Mouse (Mus musculus) layer of hippocampus, postnatal 36 days (tissue): Measurements from ENCODE around the gene Ipmk. TPM values are rescaled to one million over a fixed set of nuclear protein-coding genes. Genes with fewer than 3 reads are reported as not detected.
"Not testable (repeated sequence)": the region's sequence is repeated elsewhere in the genome, so short reads cannot be mapped to it uniquely, and the experiment has no call there.

ENCODE experiments used
- DNase-seq, 2 experiments: peaks; one replicate each; pipeline ENCODE4 v3.0.0; 2022
- total RNA-seq, 2 experiments: library from RNA; stranded (reverse); gene quantifications; 2 replicates each; pipeline ENCODE4 v1.2.3; 2021

The Ipmk gene
- total RNA-seq, 2 experiments from 2014 or later: 41.5 to 43.3 TPM

DNA sequence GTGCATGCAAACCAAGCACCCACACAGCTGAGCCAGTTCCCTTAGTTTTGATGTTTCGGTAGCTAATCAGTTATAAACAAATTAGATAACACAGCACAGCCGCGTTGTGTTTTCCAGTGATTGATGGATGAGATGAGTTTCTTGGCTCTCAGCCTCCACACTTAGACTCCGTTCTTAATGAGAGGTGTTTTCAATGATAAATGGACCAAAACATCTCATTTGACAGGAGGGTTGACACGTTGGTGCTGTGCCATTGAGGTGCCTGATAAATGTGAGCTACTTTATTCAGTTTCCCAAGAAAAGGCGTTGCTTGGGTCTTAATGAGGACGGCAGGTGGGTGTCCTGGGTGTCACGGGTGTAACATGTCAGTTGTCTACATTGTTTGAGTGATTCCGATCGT is 79.8 kb downstream of the Ipmk start:
- DNase-seq: no peak

DNA sequence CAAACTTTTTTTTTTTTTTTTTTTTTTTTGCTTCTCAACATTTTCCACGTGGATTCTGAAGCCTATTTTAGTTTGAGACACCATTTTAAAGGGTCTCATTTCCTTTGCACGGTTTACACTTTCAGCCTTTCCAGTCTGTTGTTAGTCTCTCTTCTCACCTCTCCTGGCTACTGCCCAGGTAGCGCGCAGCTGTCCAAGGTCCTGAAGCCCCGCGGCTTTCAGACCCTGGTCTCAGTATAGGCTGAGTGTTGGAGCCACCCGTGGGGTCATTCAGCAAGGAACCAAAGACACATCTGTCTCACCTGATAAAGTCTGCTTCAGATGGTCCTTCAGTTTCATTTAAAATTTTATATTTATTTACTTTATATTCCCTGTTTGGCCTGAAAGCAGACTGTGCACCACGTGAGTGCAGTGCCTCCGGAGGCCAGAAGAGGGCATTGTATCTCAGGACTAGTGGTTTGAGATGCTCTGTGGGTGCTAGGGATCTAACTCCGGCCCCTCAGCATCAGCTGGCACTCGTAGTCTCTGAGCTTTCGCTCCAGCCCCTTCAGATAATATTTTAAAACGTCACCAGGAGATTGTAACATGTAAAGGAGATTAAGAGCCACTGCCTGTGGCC is 80.8 kb downstream of the Ipmk start:
- no peak for DNase-seq

DNA sequence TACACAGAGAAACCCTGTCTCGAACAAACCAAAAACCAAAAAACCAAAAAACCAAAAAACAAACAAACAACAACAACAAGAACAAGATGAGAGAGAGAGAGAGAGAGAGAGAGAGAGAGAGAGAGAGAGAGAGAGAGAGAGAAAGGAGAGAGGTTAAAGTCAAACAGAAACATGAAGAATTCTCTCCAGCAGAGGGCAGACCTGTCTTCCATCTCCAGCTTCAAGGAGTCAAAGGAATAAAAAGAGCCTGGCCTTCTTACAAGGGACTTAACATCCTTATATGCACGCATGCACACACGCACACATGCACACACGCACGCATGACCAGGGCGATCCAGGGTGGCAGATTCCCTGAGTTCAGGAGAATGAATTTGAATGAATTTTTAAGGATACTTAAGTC is 83.1 kb downstream of the Ipmk start:
- no peak for DNase-seq

DNA sequence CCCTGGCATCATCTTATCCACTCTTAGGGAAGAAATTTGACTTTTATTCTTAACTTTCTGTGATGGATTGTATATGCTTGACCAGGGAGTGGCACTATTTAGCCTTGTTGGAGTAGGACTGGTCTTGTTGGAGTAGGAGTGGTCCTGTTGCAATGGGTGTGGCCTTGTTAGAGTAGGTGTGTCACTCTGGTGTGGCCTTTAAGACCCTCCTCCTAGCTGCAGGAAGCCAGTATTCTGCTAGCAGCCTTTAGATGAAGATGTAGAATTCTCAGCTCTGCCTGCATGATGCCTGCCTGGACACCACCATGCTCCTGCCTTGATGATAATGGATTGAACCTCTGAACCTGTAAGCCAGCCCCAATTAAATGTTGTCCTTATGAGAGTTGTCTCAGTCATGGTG is 95.5 kb downstream of the Ipmk start:
- no peak for DNase-seq

DNA sequence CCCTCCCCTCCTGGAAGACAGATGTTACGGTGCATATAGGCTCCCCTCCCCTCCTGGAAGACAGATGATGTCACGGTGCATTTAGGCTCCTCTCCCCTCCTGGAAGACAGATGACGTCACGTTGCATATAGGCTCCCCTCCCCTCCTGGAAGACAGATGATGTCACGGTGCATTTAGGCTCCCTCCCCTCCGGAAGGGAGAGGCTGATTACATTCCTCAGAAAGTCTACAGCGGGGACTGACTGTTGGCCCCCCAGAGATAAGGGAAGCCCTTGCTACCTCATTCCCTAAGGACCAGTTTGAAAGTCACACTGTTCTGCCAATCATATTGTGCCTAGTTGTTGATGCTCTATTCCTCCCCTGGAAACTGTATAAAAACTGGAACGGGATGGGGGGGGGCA is 100.1 kb downstream of the Ipmk start:
- no peak for DNase-seq

DNA sequence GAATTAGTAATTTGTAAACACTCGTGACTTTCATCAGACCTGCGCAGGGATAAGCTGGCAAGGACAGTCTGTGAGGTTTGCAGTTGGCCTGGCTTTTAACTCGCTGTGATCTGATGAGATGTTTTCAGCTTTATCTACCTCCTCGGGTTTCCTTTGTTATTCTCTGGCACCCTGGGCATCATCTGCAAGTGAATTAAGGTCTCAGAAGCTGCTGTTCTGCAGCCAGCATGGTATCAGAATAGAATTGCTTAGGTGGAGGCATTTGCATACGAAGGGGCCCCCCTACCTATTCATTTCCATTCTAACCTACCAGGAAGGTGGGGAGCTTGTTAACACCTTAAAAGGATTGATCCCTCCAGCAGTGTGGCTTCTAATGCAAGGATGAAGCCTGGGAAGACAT is 100.7 kb downstream of the Ipmk start:
- DNase-seq: no peak

DNA sequence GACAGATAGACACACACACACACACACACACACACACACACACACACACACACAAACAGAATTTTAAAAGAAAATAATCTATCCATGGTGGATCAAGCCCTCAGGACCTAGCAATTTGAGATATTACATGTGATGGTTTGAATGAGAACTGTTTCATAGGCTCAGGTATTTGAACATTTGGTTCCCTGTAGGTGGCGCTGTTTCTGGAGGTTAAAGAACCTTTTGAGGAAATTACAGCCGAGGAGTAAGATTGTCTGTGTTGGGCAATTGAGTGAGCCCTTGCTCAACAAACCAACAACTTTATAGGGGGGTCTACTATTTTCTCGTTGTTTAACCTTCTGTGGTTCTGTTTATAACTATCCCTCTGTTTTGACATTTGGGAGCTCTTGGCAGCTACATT is 107.8 kb downstream of the Ipmk start:
- no peak for DNase-seq

DNA sequence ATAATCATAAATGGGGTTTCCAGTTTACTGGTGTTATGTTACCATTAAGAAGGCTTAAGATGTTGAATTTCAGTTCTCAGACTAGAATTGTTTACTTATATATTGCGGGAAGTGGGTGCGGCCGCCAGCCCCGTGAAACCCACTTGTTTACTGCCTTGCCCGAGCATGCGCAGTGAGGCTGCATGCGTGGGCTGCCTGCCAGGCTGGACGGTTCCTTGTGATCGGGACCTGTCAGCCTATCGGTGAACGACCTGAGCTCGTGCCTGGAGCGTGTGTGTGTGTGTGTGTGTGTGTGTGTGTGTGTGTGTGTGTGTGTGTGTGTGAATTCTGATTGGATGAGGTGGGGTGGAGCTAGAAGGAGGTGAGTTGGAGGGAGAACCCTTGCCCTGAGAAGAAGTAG is 114.8 kb downstream of the Ipmk start:
- not testable (repeated sequence) for DNase-seq

DNA sequence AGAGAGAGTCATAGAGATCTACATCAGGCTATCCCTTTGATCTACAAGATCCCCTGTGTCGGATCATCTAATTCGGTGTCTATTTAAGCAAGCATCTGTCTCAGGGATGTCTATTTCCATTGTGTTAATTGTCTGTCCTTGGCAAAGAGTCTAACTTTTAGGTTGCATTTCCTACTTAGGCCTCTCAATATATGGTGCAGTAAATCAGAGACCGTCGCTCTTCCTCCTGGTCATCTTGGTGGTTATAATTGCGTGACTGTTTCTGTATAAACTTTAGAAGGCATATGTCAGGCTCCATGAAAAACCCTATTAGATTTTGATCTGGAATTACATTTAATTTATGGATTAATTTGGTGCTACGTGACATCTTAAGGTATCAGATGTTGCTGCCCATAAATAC is 116.9 kb downstream of the Ipmk start:
- DNase-seq: no peak

DNA sequence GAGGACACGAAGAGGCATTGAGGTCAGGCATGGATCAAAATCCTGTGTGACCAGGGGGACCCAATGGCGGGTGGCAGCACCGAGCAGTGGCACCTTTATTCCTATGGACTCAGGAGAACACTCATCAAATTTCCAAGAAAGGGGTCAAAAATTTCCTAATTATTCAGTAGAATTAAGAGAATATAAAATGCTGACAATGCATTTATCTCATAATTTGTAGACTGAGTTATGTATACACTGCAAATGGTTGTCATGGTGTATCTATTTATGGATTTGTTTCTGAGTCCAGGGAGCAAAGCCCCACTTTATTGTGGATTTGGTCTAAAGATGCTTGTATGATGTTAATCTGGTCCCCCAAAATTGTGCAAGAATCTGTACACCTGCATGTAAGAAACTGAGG is 120.8 kb downstream of the Ipmk start:
- DNase-seq: no peak

DNA sequence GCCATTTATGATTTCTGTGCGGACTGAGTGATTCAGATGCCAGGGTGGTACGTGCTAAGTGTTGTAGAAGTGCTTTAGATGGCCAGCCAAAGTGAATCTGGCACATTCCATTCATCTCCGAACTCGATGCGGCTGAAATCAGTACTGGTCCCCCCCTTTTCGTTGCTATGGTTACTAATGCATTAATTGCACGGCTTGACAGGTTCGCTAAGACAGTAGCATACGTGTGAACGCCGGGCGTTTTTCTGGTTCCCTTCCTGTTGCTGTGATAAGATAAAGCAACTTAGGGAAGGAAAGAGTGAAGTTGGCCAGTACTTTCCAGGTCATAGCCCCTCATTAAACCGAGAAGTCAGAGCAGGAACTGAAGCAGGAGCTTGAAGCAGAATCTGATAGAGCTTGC is 122.2 kb downstream of the Ipmk start:
- DNase-seq: no peak

DNA sequence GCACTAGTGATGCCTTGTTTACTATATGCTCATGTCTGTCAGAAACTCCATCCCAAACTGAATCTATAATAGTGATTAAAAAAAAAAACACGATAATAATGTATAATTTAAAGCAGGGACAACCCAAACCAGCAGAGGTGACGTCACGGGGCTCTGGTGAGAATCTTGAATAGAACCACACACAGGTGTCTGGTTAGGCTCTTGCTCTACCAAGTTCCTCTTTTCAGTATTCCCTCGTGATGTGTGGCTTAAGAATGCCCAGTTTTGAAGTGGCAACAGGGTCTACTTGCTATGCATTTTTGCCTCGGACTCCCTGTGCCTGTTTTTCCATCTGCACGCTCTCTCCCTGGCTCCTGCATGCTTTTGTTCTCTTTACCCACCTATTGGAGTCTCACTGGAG is 124.5 kb downstream of the Ipmk start:
- no peak for DNase-seq

DNA sequence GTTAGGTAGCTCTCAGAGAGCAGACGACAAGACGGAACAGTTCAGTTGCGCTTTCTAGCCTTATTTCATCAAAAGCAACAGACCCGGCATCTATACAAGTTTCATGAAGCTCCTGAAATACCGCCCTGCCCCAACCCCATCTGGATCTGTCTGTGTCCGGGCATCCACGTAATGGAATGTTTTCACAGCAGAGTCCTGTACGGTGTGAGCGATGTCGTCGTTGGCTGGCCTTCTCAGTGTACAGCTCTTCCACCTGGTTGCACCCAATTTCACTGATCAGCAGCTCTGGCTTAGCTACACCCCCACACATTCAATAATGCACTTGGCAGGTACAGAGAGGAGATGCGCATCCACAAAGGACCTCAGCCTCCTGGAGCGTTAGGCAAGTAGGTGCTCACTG is 126.0 kb downstream of the Ipmk start:
- DNase-seq: no peak

DNA sequence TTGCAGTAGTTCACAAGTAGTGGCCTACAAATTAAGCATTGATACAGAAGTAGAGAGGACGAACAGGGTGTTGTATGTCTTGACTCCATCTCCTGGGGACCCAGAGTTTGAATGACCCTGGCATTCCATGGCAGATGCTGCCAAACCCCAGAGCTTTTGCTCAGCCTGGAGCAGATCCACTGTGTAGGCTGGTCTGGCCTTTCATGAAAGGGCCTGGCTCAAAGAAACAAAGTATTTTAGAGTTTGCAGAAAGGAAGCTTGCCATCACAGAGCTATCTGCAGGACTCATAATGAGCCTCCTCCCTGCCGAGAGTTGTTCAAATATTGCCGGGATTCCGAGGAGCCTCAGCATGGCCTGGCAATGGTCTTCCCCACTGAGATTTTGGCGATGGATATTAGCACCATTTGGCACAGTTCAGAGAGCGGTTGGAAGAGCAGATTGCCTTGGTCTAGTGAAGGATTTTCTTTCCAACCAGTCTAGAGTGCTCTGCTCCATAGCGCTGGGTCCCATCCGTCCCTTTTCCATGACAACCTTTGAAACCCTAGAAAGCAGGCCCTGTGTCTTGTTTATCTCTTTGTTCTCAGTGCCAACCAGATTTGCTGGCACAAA is 129.0 kb downstream of the Ipmk start:
- DNase-seq: peak in 1 of 2 experiments; percentile 18

DNA sequence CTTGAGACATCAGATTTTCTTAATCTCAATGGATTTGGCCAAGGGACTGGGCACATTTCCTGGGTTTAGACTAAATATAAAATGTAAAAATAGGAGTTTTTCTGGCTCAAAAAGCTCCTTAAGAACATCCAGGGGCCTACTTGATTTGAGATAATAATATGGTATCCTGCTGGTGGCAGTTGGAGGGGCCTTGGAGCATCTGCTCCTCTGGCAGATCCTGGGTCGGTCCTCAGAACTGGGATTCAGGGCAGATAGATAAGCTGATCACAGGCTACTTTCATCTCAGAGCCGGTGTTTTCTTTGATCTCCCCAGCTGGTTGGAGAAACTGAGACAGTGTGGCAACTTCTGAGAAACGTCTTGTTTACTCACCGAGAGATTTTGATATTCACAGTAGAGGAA is 129.6 kb downstream of the Ipmk start:
- no peak for DNase-seq

DNA sequence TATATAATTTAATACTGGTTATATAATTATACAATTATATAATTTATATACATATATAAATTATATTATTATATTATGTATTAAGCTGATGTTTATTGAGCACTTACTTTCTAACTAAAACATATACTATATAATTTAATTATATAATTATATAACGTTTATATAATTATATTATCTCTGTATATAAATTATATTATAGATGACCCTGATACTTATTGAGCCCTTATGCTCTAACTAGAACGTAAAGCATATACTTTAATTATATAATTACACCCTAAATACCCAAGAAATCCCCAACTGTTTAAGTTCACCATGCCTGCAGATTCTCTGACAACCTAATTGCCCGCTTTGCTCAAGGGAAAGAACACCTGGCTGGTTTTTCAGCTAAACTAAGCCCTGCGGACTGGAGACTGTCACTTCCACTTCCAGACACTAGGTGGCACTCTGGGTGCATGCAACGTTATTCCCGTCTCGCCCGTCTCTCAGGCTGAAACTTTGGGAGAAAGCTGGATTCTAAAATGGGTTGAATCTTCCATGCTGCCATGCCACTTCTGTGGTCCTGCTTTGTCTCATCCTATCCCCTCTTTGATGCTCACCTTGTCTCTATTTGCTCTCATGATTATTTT is 132.2 kb downstream of the Ipmk start:
- peak; percentile 74 to 81 for DNase-seq

Other genes starting within 250 kb of the Ipmk start
- 1 to 10 TPM; 3.2 to 4.2 TPM for gene Bicc1, start 188.1 kb upstream of the Ipmk start, total RNA-seq
- gene Tfam, start 109.5 kb upstream of the Ipmk start, total RNA-seq: 10 to 100 TPM; 39.4 to 45.7 TPM
- gene Ube2d1, start 62.5 kb upstream of the Ipmk start, total RNA-seq: 10 to 100 TPM; 53.1 to 53.2 TPM
- 100 to 1,000 TPM; 126 to 147 TPM for gene Cisd1, start 2.8 kb upstream of the Ipmk start, total RNA-seq